Mouse (Mus musculus) liver (tissue): ENCODE data around the gene Cadps2.
A peak's percentile ranks its signal among the peaks of the same experiment; 100 is the strongest.

ENCODE experiments used
- DNase-seq: peaks from one replicate; pipeline ENCODE4 v3.0.0-alpha.2; 2020; ENCODE audit warnings: mixed read lengths

The Cadps2 gene

DNA sequence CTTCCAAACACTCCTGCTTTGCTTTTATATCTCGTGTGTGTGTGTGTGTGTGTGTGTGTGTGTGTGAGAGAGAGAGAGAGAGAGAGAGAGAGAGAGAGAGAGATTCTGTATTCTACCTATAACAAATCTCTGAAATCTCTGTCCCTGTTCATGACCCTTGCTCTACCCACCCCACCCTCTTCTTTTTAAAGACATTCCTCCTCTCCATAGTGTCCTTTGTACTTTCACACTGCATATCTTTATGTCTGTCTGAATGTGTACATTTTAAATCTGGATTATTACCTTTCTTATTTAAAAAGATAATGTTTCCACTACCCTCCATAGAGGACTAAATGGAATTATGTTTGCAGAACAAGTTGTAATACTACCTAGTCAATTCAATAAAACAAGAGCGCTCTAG lies 315.5 kb downstream of the Cadps2 start:
- DNase-seq = no peak

DNA sequence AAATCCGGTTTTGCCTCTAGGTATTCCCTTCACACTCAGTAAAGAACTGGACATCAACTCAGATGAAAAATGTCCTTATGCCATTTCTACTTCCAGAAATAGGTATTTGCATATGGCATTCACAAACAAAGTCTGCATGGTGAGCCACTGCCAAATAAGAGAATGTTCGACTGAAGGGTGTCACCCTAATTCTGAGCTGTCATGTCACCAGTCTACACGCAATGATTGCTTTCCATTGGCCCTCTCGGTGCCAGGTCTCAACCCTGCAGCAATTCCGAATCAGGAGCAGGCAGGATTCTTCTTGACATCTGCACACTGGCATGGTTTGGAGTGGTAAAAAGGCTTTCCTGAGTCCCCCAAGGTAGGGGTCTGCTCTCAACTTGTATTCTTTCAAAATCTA lies 316.7 kb downstream of the Cadps2 start:
- no peak for DNase-seq

DNA sequence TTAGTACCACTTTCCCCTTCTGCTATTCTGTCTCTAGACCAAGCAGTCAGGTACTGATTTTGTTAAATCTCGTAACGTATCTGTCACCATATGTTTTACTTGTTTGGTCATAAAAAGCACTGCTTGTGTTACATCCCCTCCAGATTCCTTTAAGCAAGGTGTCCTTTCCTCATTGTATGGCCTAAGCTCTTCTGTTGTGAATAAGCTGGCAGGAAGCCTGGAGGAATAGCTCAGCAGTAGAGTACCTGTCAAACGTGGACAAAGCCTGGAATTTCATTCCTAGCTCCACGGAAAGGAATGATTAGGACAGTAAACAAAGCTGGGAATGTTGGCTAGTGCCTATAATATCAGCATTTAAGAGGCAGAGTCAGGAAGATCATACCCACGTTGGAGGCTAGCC lies 340.6 kb downstream of the Cadps2 start:
- DNase-seq = no peak

DNA sequence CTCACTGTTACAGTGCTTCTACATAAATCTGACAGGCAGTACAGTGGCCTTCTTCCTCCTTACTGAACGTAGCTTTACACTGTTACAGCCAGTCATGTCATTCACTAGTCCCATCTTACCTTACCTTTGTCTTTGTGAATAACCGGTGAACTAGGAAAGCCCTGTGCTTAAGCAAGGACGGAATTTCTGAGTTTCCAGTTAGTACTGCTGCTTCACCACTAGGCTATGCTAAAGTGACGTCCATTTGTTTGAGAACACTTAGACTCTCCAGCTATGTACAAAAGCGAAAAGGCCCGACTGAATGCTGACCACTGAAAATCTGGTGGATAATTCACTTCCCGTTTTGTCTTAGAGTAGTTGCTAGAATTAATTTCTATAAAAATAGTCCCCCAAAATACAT lies 347.4 kb downstream of the Cadps2 start:
- DNase-seq = no peak

DNA sequence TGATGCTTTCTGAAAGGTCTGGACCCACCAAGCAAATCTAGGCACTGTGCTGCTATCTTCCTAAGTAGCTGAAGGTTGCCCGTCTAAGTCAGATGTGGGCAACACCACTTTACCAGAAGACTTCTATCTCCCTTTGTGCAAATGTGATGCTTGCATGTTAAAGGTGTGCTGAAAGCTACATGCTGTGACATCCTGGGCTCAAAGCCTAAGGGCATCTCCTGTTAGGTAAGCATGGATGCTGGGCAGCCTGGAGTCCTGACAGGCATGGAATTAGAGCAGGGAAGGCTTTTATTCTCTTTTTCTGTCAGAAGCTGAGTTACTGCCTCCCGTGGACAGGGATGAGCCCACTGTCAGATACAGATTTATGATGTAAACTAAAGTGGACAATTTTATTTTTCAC lies 348.8 kb downstream of the Cadps2 start:
- DNase-seq = no peak

DNA sequence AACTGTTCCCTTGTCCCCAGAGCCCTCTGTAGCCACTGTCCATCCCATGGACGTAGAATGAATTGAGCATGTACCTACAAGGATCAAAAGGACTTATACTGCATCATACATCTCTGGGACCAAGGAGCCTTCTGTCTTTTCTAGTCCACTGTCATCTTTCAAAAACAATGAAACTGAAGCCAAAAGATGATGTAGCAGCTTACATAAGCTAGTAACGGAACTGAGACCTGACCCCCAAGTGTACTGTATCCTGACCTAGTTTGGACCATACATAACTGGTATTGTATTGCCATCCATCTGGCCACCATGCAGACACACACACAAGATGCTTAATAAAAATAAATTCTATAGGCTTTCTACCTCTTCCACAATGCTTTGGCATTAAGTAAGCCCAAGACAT lies 350.2 kb downstream of the Cadps2 start:
- DNase-seq = no peak

DNA sequence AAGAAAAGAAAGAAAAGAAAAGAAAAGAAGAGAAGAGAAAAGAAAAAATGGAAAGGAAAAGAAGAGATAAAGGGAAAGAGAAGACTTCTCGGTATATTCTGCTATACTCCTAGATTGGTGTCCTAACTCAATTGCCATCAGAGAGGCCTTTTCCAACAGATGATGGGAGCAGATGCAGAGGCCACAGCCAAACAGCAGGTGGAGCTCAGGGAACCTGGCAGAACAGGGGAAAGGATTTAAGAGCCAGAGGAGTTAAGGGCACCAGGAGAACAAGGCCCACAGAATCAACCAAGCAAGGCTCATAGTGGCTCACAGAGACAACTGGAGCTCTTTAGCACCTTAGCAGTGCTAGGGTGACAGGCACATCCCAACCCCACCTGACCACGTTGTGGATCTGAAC lies 366.5 kb downstream of the Cadps2 start:
- peak; percentile 5 for DNase-seq

DNA sequence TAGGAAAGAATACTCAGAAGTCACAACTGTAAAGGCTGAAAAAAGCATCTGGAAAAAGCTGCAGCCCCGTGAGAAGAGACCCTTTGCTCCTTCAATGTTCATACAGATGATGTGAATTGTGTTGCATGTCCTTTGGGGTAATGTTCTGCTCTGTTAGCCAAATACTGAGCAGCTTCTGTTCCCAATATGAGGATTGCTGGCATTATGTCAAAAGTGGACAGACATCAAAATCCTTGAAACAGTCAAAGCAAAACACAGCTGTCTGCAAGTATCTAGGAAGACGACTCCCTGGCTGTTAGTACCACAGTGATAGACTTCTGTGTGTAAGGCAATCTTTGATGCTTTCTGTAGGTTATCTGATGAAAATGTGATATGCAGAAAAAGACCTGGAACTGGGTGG lies 367.4 kb downstream of the Cadps2 start:
- DNase-seq = no peak

DNA sequence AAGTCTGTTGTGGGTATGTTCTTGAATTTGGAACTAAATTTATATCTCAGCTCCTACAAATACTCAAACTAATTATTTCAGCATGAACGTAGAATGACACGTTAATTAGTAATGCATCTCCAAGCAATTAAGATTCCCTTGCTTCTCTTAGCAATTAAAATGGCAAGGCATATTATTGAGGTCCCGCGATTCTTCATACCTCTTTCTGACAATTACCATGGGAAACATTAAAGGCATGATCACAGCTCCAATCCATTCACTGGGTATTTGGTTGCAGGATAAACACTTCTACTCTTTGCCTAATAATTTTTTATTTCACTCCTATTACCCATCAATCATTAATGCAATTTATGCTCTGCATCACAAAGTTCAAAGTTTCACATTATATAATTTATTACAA lies 371.3 kb downstream of the Cadps2 start:
- DNase-seq = no peak

DNA sequence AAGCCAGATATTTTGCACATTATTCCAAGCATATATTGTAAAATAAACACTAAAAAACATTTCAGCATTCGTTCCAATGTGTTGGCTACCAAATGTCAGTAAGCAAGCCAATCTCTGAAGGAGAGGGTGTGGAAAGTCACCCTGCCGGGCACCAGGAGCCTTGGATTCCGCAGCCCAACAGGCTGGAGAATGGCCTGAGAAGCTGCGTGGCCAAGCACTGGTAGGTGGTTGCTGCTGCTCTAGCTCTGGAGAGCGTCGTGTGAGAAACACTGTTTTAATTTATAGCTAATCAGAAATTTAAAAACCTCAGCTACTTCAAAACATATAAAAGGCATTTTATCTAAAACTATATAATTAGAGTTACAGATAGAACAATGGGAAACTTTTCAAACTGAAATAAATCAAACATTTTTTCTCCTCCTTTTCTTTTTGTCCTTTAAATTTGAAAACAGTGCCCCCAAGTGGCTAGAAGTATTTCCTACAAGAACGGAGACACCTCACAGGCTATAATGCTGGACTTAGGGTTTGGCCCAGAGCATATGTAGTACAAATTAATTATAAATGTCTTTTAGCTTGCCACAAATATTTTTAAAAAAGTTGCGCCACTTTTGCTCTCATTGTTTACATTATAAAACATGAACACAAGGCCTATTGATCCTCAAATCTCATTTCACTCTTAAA lies 376.5 kb downstream of the Cadps2 start:
- DNase-seq = no peak

DNA sequence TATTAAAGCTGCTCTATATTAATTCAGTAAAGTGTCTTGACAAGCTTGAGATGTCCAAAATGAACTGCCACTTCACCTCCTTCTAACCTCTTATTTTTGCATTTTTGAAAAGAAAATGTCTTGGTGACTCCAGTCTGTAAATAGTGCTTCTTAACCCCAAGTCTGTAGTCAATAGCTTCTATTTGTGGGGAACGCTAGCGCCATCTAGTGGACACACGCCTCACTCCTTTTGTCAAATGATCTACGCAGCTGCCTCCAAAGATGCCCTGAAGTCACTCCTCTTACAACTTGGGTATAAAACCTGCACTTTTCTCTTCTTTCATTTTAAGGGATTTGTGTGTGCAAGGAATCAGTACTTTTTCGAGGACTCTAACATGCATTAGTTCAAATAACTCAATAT lies 381.5 kb downstream of the Cadps2 start:
- DNase-seq = peak; percentile 65

DNA sequence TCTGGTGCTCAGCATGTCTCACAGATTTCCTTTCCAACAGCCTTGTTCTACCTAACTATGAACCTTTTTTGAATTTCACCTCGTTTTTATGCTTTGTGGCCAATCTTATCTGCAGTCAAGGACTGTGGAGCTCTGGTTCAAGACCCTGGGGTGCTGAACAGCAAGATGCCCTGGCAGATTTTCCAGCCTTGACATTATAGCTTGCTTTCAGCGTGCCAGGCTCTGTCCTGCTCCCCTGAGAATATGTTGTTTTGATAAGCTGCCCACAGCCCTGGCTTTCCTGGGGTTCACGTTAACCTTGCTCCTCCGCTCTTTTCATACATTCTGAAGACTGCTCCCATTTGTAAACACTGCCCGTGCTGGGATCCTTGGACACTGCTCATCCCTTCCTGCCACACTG lies 385.3 kb downstream of the Cadps2 start:
- no peak for DNase-seq

DNA sequence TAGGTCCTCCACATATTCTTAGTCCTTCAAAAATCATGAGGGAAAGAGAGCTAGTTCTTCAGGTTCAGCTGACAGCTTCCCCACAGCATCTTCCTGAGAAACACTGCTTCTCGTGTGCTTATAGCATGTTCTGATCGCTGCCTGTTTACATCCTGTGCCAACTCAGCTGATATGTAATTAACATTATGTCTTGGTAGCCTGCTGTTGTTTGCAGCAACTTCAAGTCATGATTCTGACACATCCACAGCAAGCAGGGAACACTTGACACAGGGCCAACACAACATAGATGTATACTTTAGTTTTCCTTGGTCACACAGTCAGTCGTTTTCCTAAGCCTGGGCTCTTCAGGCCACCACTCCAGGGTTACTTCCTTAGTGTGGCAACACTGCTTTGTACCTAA lies 399.3 kb downstream of the Cadps2 start:
- no peak for DNase-seq

DNA sequence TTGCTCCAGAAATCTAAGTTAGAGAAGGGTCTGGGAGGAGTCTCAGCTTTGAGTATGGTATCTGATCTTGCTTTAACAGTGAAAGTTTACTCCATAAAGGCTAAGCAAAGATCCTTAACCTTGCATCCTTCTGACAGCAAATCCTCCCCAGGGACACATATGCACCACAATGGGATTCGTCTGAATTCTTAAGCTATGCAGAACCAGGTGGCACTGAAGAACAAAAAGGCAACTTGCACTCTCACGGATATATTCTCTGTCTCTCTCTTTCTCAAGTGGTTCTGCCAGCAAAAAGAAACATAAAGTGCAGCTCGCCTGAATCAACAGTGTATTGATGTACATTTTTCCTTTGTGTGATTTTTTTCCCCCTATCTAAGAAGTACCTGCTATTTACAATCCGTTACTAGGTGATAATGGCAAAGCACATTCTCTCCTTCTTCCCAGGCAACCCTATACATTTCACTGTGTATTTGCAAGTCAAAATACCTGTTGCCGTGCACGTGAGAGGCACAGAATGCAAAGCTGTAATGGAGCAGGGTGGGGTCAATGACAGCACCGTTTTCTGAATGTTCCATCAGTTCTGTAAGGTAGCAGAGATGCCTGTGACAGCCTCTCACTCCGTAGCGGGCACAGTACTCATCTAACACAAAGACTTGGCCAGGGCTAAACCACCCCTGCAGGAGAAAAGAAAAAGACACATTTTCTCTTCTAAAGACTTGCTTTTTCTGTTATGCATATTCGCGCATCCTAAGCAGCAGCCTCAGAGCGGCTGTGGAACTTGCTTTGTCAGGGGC lies 428.8 kb downstream of the Cadps2 start:
- no peak for DNase-seq

DNA sequence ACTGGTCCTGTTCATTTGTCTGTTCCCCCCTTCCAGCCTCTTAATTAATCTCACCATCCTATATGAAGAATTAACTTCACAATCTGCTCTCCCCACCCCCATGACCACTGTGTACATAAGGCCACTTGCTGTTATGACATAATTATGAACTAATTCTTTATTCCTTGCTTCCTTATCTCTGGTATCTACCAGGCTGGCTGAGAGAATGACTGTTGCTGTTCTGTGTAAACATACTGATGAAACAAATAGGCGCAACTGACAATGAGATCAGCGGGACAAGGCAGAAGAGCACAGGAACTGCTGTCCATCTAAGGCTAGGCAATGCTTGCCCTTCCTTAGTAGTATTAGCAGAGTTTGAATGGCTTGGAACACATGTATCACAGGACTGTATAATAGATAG lies 445.1 kb downstream of the Cadps2 start:
- DNase-seq = no peak

DNA sequence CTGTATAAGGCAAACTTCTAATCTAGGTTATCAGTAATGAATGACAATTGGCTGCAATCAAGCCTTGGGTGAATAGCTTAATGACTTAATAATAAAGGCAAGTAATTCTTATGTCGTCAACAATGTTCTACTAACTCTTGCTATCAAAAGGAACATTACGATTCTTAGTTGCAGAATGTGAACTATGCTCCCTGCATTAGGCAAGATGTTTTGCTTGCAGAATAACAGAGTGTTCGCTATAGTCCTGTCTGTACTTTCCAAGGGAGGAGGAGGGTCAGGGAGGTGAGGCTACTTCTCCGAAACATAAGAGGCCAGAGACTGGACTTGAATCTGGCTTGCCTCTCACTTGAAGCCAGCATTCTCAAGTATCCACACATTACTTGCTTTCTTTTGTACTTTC lies 446.5 kb downstream of the Cadps2 start:
- no peak for DNase-seq

DNA sequence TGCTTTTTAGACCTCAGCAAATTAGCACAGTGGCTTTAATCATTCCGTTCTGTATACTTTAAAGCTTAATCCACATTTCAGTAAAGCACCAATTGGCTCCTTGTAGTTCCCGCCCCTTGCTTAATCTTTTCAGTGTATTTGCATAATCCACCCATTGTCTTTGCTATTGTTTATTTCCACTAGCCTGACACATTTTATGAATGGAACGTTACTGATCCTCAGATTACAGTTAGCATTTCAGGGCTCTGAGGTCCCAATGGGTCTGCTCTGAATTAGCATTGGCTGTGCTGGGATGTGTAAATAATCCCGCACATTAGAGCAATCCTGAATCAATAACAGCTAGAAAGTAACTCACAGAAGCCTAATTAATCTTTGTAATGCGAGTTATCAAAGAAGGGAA lies 452.5 kb downstream of the Cadps2 start:
- DNase-seq = no peak

DNA sequence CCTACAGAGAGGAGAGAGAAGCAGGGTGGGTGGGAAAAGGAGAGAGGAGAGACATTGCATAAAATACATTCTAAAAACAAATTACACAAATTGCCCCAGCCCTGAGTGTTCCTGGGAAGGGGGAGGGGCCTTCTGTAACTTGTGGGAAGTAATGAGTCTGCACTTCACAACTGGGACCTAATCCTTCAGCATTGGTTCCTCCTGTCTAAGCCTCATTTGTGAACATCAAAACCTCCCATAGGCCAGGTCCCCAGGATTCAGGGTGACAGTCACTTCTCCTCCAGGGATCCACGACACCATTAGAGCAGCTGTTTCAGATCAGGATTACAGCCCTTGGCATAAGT lies 456.2 kb downstream of the Cadps2 start:
- no peak for DNase-seq

DNA sequence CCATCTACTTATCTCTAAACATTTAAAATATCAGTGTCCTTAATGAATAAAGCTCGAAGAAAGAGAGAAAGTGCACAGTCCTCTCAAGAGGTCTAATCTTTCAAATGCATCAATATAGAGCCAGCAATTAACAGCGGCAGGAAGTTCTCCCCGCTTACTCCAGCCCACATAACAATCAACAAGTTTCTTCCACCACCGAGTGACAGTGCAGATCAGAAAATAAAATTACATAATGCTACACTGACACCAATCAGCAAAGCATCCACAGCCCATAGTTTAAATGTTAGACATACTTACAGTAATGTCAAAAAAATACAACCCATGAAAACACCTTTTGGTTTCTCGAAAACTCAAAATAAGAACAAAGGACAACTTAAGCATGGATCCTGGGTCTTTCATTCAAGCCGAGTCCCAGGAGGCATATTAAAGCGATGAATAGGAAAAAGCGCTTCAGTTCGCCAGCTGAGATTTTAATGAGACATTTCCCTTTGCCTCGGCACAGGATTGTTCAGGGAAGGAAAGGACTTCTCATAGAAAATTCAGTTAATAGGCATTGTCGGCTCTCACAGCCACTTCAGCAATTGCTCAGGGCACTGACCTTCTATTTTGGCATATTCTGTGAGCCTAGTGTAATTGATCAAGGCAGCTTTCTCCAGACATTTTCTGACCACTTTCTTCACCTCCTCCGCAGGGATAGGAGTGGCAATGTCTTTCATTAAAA lies 456.8 kb downstream of the Cadps2 start:
- DNase-seq = no peak

DNA sequence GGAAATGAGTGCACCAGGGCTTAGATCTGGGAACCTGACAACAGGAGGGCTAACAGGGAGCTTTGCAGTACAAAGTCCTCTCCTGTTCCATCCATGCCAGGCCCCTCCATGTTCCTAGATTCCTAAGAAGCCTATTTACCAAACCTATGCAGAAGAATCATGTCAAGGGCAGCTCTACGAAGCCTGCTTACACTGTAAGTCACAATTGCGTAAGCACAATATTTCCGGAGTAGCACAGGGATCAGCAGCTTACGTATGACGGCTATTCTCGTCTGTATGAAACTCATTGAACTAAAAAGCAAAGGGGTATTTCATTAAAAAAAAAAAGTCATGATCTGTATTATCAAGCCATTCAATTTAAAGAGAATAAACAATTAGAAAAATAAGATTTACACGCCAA lies 462.9 kb downstream of the Cadps2 start:
- DNase-seq = no peak

DNA sequence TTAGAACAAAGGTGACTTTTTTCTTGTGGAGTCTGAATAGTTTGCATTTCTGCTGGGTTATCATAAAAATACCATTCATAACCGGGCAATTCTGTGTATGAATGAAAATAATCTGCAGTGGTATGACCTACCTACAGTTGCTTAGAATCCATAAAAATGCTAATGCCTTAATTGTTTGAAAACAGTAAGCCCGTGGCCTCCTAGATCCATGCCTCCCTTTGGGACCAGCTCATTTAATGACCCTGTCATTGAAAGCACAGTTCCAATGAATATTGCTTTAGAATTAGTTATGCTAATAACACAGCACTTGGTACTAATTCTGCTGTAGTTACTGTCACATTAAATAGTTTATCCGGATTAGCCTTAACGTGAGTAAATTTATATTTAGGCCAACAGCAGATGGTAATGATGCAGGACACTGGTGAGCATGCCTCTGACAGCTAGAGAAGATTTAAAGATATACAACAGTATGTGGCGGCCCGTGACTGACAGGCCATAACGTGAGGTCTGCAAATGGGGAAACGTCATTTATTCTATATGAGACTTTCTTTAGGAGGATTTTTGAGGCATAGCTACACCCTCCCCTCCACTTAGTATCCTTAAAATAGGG lies 477.3 kb downstream of the Cadps2 start:
- no peak for DNase-seq

DNA sequence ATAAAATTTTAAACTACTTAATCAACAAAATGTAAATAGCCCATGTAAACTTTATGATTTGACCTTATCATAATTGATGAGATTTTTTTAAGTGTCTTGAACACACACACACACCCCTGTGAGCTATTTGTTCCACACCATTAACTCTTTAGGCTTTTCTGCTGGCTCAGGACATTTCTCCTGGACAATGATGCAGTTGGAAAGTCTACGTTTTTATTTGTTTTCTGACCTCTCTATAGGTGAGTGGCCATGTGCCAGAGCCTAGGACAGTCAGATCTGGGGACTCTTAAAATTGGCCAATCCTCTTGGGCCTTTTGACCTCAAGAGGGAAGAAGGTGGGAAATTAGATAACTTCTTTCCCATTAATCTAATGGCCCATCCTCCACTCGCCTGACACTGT lies 478.6 kb downstream of the Cadps2 start:
- no peak for DNase-seq

DNA sequence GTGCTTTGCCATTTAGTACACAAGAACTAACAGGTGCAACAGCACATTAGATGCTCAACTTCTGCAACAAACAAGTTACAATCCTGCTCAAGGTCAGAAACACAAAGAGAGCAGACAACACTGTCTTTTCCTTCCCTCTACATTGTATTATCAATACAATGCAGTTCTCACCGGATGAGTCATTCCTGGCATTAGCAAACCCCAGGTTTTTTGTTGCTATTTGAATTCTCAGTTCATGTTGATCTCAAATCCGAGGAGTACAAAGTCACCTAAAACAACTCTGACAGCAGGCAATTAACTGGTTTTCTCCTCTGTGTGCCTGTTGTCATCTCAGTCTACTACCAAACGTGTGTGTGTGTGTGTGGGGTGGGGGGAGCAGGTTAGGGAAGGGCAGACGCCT lies 483.1 kb downstream of the Cadps2 start:
- no peak for DNase-seq

DNA sequence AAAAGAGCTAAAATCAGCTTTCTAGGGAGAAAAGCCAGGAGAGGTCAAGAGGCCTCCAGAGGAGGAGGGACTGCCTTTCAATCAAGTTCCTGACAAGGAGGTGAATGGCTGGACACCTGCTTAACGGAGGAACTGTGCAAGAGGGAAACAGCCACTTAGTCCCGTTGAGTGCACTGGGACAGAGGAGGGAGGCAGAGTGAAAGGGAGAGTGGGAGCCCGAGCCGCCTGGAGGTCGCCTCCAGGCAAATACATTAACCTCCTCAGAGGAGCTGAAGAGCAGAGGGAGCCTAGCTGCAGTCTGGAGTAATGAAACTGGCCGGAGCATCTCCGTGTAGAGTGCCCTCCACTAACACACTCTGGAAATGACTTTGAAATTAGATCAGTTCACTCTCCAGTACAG lies 485.7 kb downstream of the Cadps2 start:
- DNase-seq = no peak
